Mouse (Mus musculus) cortical plate, adult 2 months (tissue): ENCODE measurements around the gene Maml3.

Experiments
- CTCF ChIP-seq: fragments of 200-500 bp; IDR thresholded peaks from 2 replicates; pipeline ENCODE4 v1.5.1; 2011; ENCODE audit warnings: mild to moderate bottlenecking, control low read depth, low read length; ENCODE audit not compliant: insufficient read depth; ENCODE audit errors: extremely low read depth
- POLR2A ChIP-seq: fragments of 200-500 bp; IDR thresholded peaks from 2 replicates; pipeline ENCODE4 v1.6.1; 2011; ENCODE audit warnings: mild to moderate bottlenecking, low read length, control low read depth; ENCODE audit not compliant: insufficient read depth; ENCODE audit errors: extremely low read depth

DNA sequence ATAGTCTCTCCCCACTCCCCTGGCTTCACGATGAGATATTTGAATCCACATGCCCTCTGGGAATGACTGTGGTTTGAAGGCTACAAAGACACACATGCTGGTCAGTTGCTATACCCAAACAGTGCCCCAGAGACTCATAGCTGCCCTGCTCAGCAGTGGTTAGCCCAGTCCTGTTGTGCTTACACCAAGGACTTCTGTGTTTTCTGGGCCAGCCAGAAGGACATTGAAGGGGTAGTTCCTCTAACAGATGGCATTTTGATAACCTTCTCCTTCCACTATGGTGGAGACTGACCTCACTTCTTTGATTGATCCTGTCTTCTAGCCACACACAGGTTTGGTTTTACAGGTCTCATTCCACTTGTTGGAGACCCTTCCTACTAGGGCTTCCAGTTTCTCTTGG, 189.5 kb downstream of the Maml3 start:
- TF ChIP-seq POLR2A: no peak
- TF ChIP-seq CTCF: no peak
